Mouse (Mus musculus): ENCODE results near the gene Kcnj14. TPM values are rescaled to one million over a fixed set of nuclear protein-coding genes. Genes with fewer than 3 reads are reported as not detected.

Kcnj14 gene
- total RNA-seq, 2 experiments from 2014 or later, result 1.6 to 1.9 TPM

- DNase-seq (ENCODE audit: low spot score in 2 of 2), result no peak
- TF ChIP-seq CTCF (conservative IDR thresholded peaks at IDR 0.05), result no peak
- Histone ChIP-seq H3K4me3 (peak overlapping the region; percentile 46), H3K27ac (no peak overlapping the region)
These were observed 32.6 kb upstream of the Kcnj14 start for GRCm38 (mm10) chr7:45856950-45857901.

- TF ChIP-seq CTCF (conservative IDR thresholded peaks at IDR 0.05), result no peak
- Histone ChIP-seq H3K27ac (no peak overlapping the region), H3K4me3 (no peak overlapping the region)
- DNase-seq (ENCODE audit: low spot score in 2 of 2), result no peak
These were observed 28.5 kb upstream of the Kcnj14 start for GRCm38 (mm10) chr7:45853089-45853488.

GRCm38 (mm10) chr7:45850661-45851060, 26.1 kb upstream of the Kcnj14 start:
- Histone ChIP-seq H3K27ac (no peak overlapping the region), H3K4me3 (no peak overlapping the region)
- TF ChIP-seq CTCF (conservative IDR thresholded peaks at IDR 0.05), result no peak
- no peak for DNase-seq (ENCODE audit: low spot score in 2 of 2)

- no peak for DNase-seq (ENCODE audit: low spot score in 2 of 2)
- no peak for TF ChIP-seq CTCF (conservative IDR thresholded peaks at IDR 0.05)
These were observed 24.0 kb upstream of the Kcnj14 start for GRCm38 (mm10) chr7:45848447-45849027.

GRCm38 (mm10) chr7:45842950-45843744, 18.6 kb upstream of the Kcnj14 start:
- no peak overlapping the region for H3K27ac ChIP-seq
- TF ChIP-seq CTCF (conservative IDR thresholded peaks at IDR 0.05), result no peak
- DNase-seq (ENCODE audit: low spot score in 2 of 2), result no peak

More at GRCm38 (mm10) chr7:45848447-45849027, 24.0 kb upstream of the Kcnj14 start:
- H3K27ac ChIP-seq, result no peak overlapping the region
- no peak overlapping the region for H3K4me3 ChIP-seq

GRCm38 (mm10) chr7:45833924-45834323, 9.3 kb upstream of the Kcnj14 start:
- H3K27ac ChIP-seq, result peak overlapping the region; percentile 59; the same call in 1 of the 2 replicates
- DNase-seq (ENCODE audit: low spot score in 2 of 2), result no peak
- H3K4me3 ChIP-seq, result peak overlapping the region; percentile 51
- no peak for TF ChIP-seq CTCF (conservative IDR thresholded peaks at IDR 0.05)

More at GRCm38 (mm10) chr7:45842950-45843744, 18.6 kb upstream of the Kcnj14 start:
- H3K4me3 ChIP-seq, result no peak overlapping the region

GRCm38 (mm10) chr7:45833148-45833790, 8.7 kb upstream of the Kcnj14 start:
- no peak for DNase-seq (ENCODE audit: low spot score in 2 of 2)

GRCm38 (mm10) chr7:45832428-45832827, 7.8 kb upstream of the Kcnj14 start:
- Histone ChIP-seq H3K4me3 (peak overlapping the region; percentile 31), H3K27ac (no peak overlapping the region; the same call in 1 of the 2 replicates)
- no peak for TF ChIP-seq CTCF (conservative IDR thresholded peaks at IDR 0.05)
- DNase-seq (ENCODE audit: low spot score in 2 of 2), result no peak

More at GRCm38 (mm10) chr7:45833148-45833790, 8.7 kb upstream of the Kcnj14 start:
- peak overlapping the region; percentile 59; the same call in 1 of the 2 replicates for H3K27ac ChIP-seq
- peak overlapping the region; percentile 51 for H3K4me3 ChIP-seq
- no peak for TF ChIP-seq CTCF (conservative IDR thresholded peaks at IDR 0.05)

GRCm38 (mm10) chr7:45831128-45831525, 6.5 kb upstream of the Kcnj14 start:
- DNase-seq (ENCODE audit: low spot score in 2 of 2), result no peak
- H3K4me3 ChIP-seq, result peak overlapping the region; percentile 89
- H3K27ac ChIP-seq, result peak overlapping the region; percentile 99
- no peak for TF ChIP-seq CTCF (conservative IDR thresholded peaks at IDR 0.05)

GRCm38 (mm10) chr7:45830427-45831127, 6.0 kb upstream of the Kcnj14 start, which contains the start of gene Grwd1:
Gene Grwd1, minus strand, starts transcription at chr7:45830944.
- Histone ChIP-seq H3K27ac (peak within 1 kb of the TSS; percentile 99), H3K4me3 (peak within 1 kb of the TSS; percentile 89)
- peak; percentile 84 to 89 for DNase-seq (ENCODE audit: low spot score in 2 of 2)
- TF ChIP-seq CTCF (conservative IDR thresholded peaks at IDR 0.05), result no peak

- no peak for DNase-seq (ENCODE audit: low spot score in 2 of 2)
- no peak for TF ChIP-seq CTCF (conservative IDR thresholded peaks at IDR 0.05)
- Histone ChIP-seq H3K4me3 (no peak overlapping the region), H3K27ac (no peak overlapping the region)
These were observed 2.0 kb upstream of the Kcnj14 start for GRCm38 (mm10) chr7:45826631-45827030.
